Comparison of ENCODE assay signal across 7 mouse cellular contexts in genomic region chr3:17616439-17617070, GRCm38 (mm10).
DNase-seq lines count a peak whose midpoint lies in the region; ATAC-seq lines count a peak whose summit lies in the region.

No protein-coding gene starts in this region.

- peak; percentile 60 for DNase-seq in adipocyte (ENCODE audit: low spot score)
- peak; percentile 56 for DNase-seq in cerebellum, adult 11 months
- DNase-seq in layer of hippocampus, adult 8-10 months (ENCODE audit: low spot score in 2 of 2): peak; percentile 72 to 78
- peak; percentile 18 to 47 for DNase-seq in lung, postnatal 4 days
- DNase-seq in skeletal muscle tissue, adult 2 months (ENCODE audit: low read depth, low spot score): peak; percentile 7

- H3K9me3 ChIP-seq in heart, embryonic 14.5 days (ENCODE audit: control insufficient read depth, low read length): no peaks in the 10 kb centered on the region

- peaks cover 2 to 8% of the 10 kb centered on the region in 2 experiments; a peak in 2 of 4 replicates for H3K4me1 ChIP-seq in heart, embryonic 14.5 days (ENCODE audit: control insufficient read depth in 2 of 2, insufficient read depth in 2 of 2, low read length in 2 of 2)

- no peaks in the 10 kb centered on the region for H3K36me3 ChIP-seq in heart, embryonic 14.5 days (ENCODE audit: control insufficient read depth, insufficient read depth, low read length)

- no peak overlapping the region for H3K9ac ChIP-seq in heart, embryonic 14.5 days (ENCODE audit: low read length)

- no peak overlapping the region; a peak in 1 of 4 replicates for H3K27ac ChIP-seq in heart, embryonic 14.5 days (replicated peaks in 1 of 2; ENCODE audit: control insufficient read depth in 1 of 2, insufficient read depth in 1 of 2, low read depth in 2 of 2, low read length in 2 of 2)

- H3K27me3 ChIP-seq in heart, embryonic 14.5 days (ENCODE audit: control insufficient read depth, insufficient read depth, low read length): no peaks in the 10 kb centered on the region

- no peak overlapping the region for H3K4me3 ChIP-seq in heart, embryonic 14.5 days (ENCODE audit: control insufficient read depth in 1 of 2, insufficient read depth in 1 of 2, low read depth in 1 of 2, low read length in 2 of 2)

- H3K4me2 ChIP-seq in heart, embryonic 14.5 days (ENCODE audit: low read length): no peak overlapping the region

- 37% methylated on average over 2 of the region's 2 CpGs for WGBS in heart, embryonic 14.5 days

- ATAC-seq in heart, embryonic 14.5 days (ENCODE audit: insufficient number of reproducible peaks, insufficient read depth, low FRiP score, low read depth): peak; percentile 69
- no peak for ATAC-seq in megakaryocyte, adult 5-6 weeks (ENCODE audit: poor library complexity, severe bottlenecking)

Comparison
In these comparisons a context has a peak if more than half of its experiments do, and no peak if none do; other contexts are left out.
1. DNase-seq: peak in every context shown above with its lines; median percentile 75 in layer of hippocampus, adult 8-10 months; 60 in adipocyte; 56 in cerebellum, adult 11 months; 32 in lung, postnatal 4 days; 7 in skeletal muscle tissue, adult 2 months.